Comparison of ENCODE assay signal across 21 mouse cellular contexts in genomic region chr3:49648040-49648894, GRCm38 (mm10).
DNase-seq lines count a peak whose midpoint lies in the region; ATAC-seq and TF ChIP-seq lines count a peak whose summit lies in the region.
"Had no signal": no experiment of that assay in that cellular context is flagged by ENCODE, and none has a peak within 500 bp of the region (broad histone marks: within the 10 kb centered on the region; RNA-seq: fewer than 3 reads in every experiment).

No protein-coding gene starts in this region.

- no peak for TF ChIP-seq EP300 in liver, postnatal 0 days (IDR thresholded peaks at IDR 0.05; ENCODE audit: low read depth)

- no peak for ATAC-seq in embryonic facial prominence, embryonic 13.5 days (ENCODE audit: insufficient number of reproducible peaks, insufficient read depth, low FRiP score, low TSS enrichment, low read depth)
- 0 out of 2 replicates have a peak, but pooled peaks have one; percentile 40 for ATAC-seq in kidney, embryonic 15.5 days (replicated peaks; ENCODE audit: low FRiP score)
- no peak for ATAC-seq in limb, embryonic 14.5 days (ENCODE audit: low FRiP score, low read depth)
- ATAC-seq in liver, postnatal 0 days, result no peak
- ATAC-seq in forebrain, embryonic 15.5 days (replicated peaks), result no peak
- ATAC-seq: forebrain, postnatal 0 days; liver, embryonic 12.5 days; Patski had no signal

- no peak overlapping the region for H3K9ac ChIP-seq in embryonic facial prominence, embryonic 13.5 days
- H3K9ac ChIP-seq in kidney, embryonic 15.5 days, result no peak overlapping the region
- no peak overlapping the region for H3K9ac ChIP-seq in limb, embryonic 14.5 days (ENCODE audit: low read depth, low read length, severe bottlenecking)
- H3K9ac ChIP-seq in liver, postnatal 0 days (replicated peaks), result no peak overlapping the region
- no peak overlapping the region for H3K9ac ChIP-seq in forebrain, embryonic 15.5 days (replicated peaks)
- H3K9ac ChIP-seq: forebrain, postnatal 0 days; hindbrain, embryonic 12.5 days; liver, embryonic 12.5 days; neural tube, embryonic 13.5 days; stomach, embryonic 15.5 days had no signal

- TF ChIP-seq POLR2A in limb, embryonic 14.5 days (IDR thresholded peaks at IDR 0.05; ENCODE audit: borderline replicate concordance, extremely low read depth, insufficient read depth, insufficient read length), result no peak

- H3K4me1 ChIP-seq in embryonic facial prominence, embryonic 13.5 days, result peaks cover 9% of the 10 kb centered on the region
- H3K4me1 ChIP-seq in embryonic facial prominence, embryonic 10.5 days, result 0 out of 2 replicates have a peak, but pooled peaks cover 5% of the 10 kb centered on the region
- no peaks in the 10 kb centered on the region for H3K4me1 ChIP-seq in kidney, embryonic 15.5 days
- 0 out of 2 replicates have a peak, but pooled peaks cover 8% of the 10 kb centered on the region for H3K4me1 ChIP-seq in limb, embryonic 14.5 days (ENCODE audit: control insufficient read depth, insufficient read depth, low read length)
- H3K4me1 ChIP-seq in liver, postnatal 0 days (ENCODE audit: insufficient read depth), result no peaks in the 10 kb centered on the region
- no peaks in the 10 kb centered on the region for H3K4me1 ChIP-seq in forebrain, embryonic 15.5 days
- H3K4me1 ChIP-seq: hindbrain, embryonic 12.5 days; liver, embryonic 12.5 days; neural tube, embryonic 13.5 days; stomach, embryonic 15.5 days had no signal

- WGBS in embryonic facial prominence, embryonic 13.5 days, result 79% methylated on average over 5 of the region's 5 CpGs
- 81% methylated on average over 5 of the region's 5 CpGs for WGBS in embryonic facial prominence, embryonic 10.5 days
- WGBS in kidney, embryonic 15.5 days, result 68% methylated on average over 5 of the region's 5 CpGs
- 72% methylated on average over 5 of the region's 5 CpGs for WGBS in limb, embryonic 14.5 days
- WGBS in liver, postnatal 0 days (ENCODE audit: insufficient replicate concordance), result 64% methylated on average over 5 of the region's 5 CpGs
- WGBS in forebrain, embryonic 15.5 days, result 82% methylated on average over 5 of the region's 5 CpGs

- H3K4me2 ChIP-seq in embryonic facial prominence, embryonic 13.5 days, result no peak overlapping the region
- no peak overlapping the region for H3K4me2 ChIP-seq in kidney, embryonic 15.5 days
- no peak overlapping the region for H3K4me2 ChIP-seq in limb, embryonic 14.5 days (replicated peaks; ENCODE audit: low read depth, low read length, severe bottlenecking)
- H3K4me2 ChIP-seq in liver, postnatal 0 days (ENCODE audit: low read depth, low read length), result no peak overlapping the region
- no peak overlapping the region for H3K4me2 ChIP-seq in forebrain, embryonic 15.5 days (replicated peaks)
- H3K4me2 ChIP-seq: hindbrain, embryonic 12.5 days; liver, embryonic 12.5 days; neural tube, embryonic 13.5 days; stomach, embryonic 15.5 days had no signal

- no peak overlapping the region for H3K4me3 ChIP-seq in embryonic facial prominence, embryonic 13.5 days
- H3K4me3 ChIP-seq in embryonic facial prominence, embryonic 10.5 days, result no peak overlapping the region
- no peak overlapping the region for H3K4me3 ChIP-seq in kidney, embryonic 15.5 days (replicated peaks)
- H3K4me3 ChIP-seq in limb, embryonic 14.5 days (replicated peaks; ENCODE audit: low read length), result no peak overlapping the region
- no peak overlapping the region for H3K4me3 ChIP-seq in liver, postnatal 0 days (ENCODE audit: low read depth, low read length)
- H3K4me3 ChIP-seq in forebrain, embryonic 15.5 days, result no peak overlapping the region
- H3K4me3 ChIP-seq: erythroblast, embryonic 14.5 days; hindbrain, embryonic 12.5 days; liver, embryonic 12.5 days; neural tube, embryonic 13.5 days; stomach, embryonic 15.5 days had no signal

- no peaks in the 10 kb centered on the region for H3K27me3 ChIP-seq in embryonic facial prominence, embryonic 13.5 days
- H3K27me3 ChIP-seq in embryonic facial prominence, embryonic 10.5 days (replicated peaks; ENCODE audit: low read depth, poor library complexity, severe bottlenecking), result no peaks in the 10 kb centered on the region
- H3K27me3 ChIP-seq in kidney, embryonic 15.5 days, result no peaks in the 10 kb centered on the region
- no peaks in the 10 kb centered on the region for H3K27me3 ChIP-seq in limb, embryonic 14.5 days (ENCODE audit: control insufficient read depth, insufficient read depth, low read length)
- H3K27me3 ChIP-seq in liver, postnatal 0 days (ENCODE audit: insufficient read depth, low read length), result no peaks in the 10 kb centered on the region
- H3K27me3 ChIP-seq in forebrain, embryonic 15.5 days, result no peaks in the 10 kb centered on the region
- H3K27me3 ChIP-seq: hindbrain, embryonic 12.5 days; liver, embryonic 12.5 days; neural tube, embryonic 13.5 days; stomach, embryonic 15.5 days had no signal

- no peak for DNase-seq in embryonic facial prominence, embryonic 10.5 days (ENCODE audit: low spot score)
- DNase-seq in kidney, postnatal 14 days, result no peak
- peak; percentile 1 for DNase-seq in A20 (ENCODE audit: low read depth, low spot score)
- DNase-seq in limb, embryonic 14.5 days (ENCODE audit: low spot score), result peak; percentile 77
- DNase-seq in liver, postnatal 0 days, result no peak
- DNase-seq: cerebellum, adult 18-20 months; embryo, embryonic 11 days; forebrain, postnatal 0 days; kidney, adult 8-10 months; layer of hippocampus, adult 9-11 months; lung, postnatal 14 days; thymus, postnatal 14 days had no signal

- H3K36me3 ChIP-seq in embryonic facial prominence, embryonic 13.5 days, result no peaks in the 10 kb centered on the region
- no peaks in the 10 kb centered on the region for H3K36me3 ChIP-seq in embryonic facial prominence, embryonic 10.5 days (replicated peaks)
- H3K36me3 ChIP-seq in kidney, embryonic 15.5 days, result no peaks in the 10 kb centered on the region
- no peaks in the 10 kb centered on the region for H3K36me3 ChIP-seq in limb, embryonic 14.5 days (ENCODE audit: control insufficient read depth, insufficient read depth, low read length)
- H3K36me3 ChIP-seq in liver, postnatal 0 days (replicated peaks; ENCODE audit: insufficient read depth, low read length), result no peaks in the 10 kb centered on the region
- H3K36me3 ChIP-seq in forebrain, embryonic 15.5 days, result no peaks in the 10 kb centered on the region
- H3K36me3 ChIP-seq: hindbrain, embryonic 12.5 days; liver, embryonic 12.5 days; neural tube, embryonic 13.5 days; stomach, embryonic 15.5 days had no signal

- 0 out of 2 replicates have a peak overlapping the region, but pooled peaks have one; percentile 17 for H3K27ac ChIP-seq in embryonic facial prominence, embryonic 13.5 days
- no peak overlapping the region for H3K27ac ChIP-seq in embryonic facial prominence, embryonic 10.5 days (replicated peaks)
- peak overlapping the region; percentile 66 for H3K27ac ChIP-seq in kidney, embryonic 15.5 days
- H3K27ac ChIP-seq in limb, embryonic 14.5 days (replicated peaks; ENCODE audit: low read depth, low read length), result peak overlapping the region; percentile 59
- no peak overlapping the region for H3K27ac ChIP-seq in liver, postnatal 0 days (ENCODE audit: low read depth)
- H3K27ac ChIP-seq in forebrain, embryonic 15.5 days (replicated peaks), result no peak overlapping the region
- H3K27ac ChIP-seq: hindbrain, embryonic 12.5 days; liver, embryonic 12.5 days; neural tube, embryonic 13.5 days; stomach, embryonic 15.5 days had no signal

- no peak for TF ChIP-seq CTCF in liver, postnatal 0 days (IDR thresholded peaks at IDR 0.05; ENCODE audit: low read depth)

- no peaks in the 10 kb centered on the region for H3K9me3 ChIP-seq in embryonic facial prominence, embryonic 13.5 days
- no peaks in the 10 kb centered on the region for H3K9me3 ChIP-seq in embryonic facial prominence, embryonic 10.5 days
- no peaks in the 10 kb centered on the region for H3K9me3 ChIP-seq in kidney, embryonic 15.5 days (replicated peaks)
- no peaks in the 10 kb centered on the region for H3K9me3 ChIP-seq in limb, embryonic 14.5 days (ENCODE audit: control insufficient read depth, low read length)
- no peaks in the 10 kb centered on the region; the same call in 1 of the 2 replicates for H3K9me3 ChIP-seq in liver, postnatal 0 days (ENCODE audit: low read length)
- no peaks in the 10 kb centered on the region for H3K9me3 ChIP-seq in forebrain, embryonic 15.5 days
- H3K9me3 ChIP-seq: hindbrain, embryonic 12.5 days; liver, embryonic 12.5 days; neural tube, embryonic 13.5 days; stomach, embryonic 15.5 days had no signal

Comparison
In these comparisons a context has a peak if more than half of its experiments do, and no peak if none do; other contexts are left out.
1. H3K27ac ChIP-seq: peak in embryonic facial prominence, embryonic 13.5 days (single experiment), kidney, embryonic 15.5 days (single experiment) and limb, embryonic 14.5 days (single experiment); none in embryonic facial prominence, embryonic 10.5 days (single experiment), liver, postnatal 0 days (single experiment) and forebrain, embryonic 15.5 days (single experiment).
2. DNase-seq: peak in A20 (single experiment) and limb, embryonic 14.5 days (single experiment); none in embryonic facial prominence, embryonic 10.5 days (single experiment), kidney, postnatal 14 days (single experiment) and liver, postnatal 0 days (single experiment).